Mouse (Mus musculus) cerebellum, adult 18-20 months (tissue): ENCODE results near the gene Tpd52l2.

Source experiments
- DNase-seq, 2 experiments: peaks; one replicate each; pipeline ENCODE4 v3.0.0; 2021

The Tpd52l2 gene

DNA sequence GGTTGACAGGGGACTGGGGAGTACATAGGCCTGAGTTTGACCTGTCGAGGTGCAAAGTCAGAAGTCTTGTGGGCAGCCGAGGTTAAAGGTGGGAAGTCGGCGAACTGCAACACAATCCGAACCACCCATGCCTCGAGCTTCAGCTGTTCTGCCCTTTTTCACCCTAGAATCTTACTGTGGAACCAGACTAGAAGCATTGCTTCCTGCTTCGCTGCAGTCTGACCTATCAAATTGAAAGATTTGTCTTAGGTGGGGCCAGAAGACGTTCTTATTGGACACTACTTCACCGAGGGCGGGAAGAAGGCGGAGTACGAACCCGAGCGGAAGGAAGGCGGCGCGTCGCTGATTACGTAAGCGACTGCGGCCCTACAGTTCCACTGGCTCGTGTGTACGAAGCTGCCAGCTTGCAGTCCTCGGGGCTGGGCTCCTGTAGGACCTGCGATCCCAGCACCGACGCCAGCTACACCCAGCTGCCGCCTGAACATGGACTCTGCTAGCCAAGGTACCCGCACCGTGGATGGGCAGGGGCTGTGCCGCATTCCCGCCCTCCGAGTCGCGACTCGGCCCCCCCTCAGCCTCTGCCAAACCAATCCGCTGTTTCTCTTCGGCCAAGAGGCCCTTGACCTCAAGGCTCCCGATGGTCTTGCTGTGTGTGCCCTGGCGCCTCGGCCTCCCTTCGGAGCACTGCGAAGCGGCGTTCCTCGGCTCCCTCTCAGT is at the start of gene Tpd52l2:
TSS of gene Tpd52l2 (plus strand) at position 312 of the 717 bp plus-strand sequence.
- DNase-seq: peak; percentile 90 to 95

DNA sequence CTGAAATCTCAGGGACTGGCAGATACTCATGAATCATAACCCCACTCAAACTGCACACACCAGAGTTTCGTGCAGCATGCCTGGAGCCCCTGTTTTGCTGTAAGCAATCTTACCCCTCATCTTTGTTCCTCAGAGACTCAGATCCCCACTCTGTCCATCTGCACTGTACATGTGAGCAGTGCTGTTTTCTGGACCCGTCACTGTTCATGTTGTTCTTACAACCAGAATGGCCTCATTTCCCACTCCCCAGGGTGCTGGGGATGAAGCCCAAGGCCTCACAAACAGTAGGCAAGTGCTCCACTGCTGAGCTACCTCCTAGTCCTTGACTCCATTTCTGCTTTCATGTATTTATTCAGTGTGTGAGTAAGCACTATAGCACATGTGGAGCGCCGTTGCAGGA is 44.8 kb upstream of the Tpd52l2 start:
- DNase-seq: peak; percentile 66 to 78

DNA sequence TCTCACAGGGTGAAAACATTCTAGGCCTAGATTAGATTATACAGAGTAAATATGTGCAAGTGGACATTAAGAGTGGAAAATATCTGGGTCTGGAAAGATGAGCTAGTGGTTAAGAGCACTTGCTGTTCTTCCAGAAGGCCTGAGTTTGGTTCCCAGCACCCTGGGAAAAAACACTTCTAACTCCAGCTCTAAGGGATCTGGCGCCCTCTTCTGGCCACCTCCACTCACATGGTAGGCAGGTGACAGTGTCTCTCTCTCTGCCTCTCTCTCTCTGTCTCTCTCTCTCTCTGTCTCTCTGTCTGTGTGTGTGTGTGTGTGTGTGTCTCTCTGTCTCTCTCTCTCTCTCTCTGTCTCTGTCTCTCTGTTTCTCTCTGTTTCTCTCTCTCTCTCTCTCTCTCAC is 43.7 kb upstream of the Tpd52l2 start:
- no peak for DNase-seq

DNA sequence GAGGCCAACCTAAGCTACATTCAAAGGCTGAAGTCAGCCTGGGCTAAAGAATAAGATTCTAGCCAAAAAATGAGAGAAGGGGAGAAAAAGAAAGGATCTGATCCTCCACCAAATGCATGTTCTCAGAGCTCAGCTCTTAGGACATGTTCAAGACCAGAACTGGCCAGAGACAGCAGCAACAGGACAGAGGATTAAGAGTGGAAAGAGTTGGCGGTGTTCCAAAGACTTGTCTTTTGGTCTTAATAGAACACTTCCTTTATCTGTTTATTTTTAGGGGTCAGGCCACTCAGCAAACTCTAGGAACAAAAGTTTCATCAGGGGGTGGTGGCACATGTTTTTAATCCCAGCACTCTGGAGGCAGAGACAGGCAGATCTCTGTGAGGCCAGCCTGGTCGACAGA is 41.0 kb upstream of the Tpd52l2 start:
- no peak for DNase-seq

DNA sequence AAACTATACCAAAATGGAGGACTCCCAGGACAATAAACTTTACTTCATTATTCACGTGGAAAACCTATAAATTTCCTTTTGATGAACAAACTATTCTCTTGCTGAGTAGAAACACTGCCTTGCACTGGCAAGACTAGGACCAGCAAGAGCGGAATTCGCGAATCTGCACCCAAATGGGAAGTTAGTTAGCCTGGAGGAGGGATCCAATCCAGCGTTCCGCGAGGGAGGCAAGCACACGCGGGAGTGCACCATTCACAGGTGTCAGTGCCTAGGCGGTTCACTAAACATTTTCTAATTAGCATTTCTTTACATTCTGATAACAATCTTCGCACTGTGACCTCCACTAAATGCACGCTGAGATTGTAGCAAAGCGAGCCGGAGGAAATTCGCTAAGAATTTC is 39.1 kb upstream of the Tpd52l2 start:
- DNase-seq: peak; percentile 43

DNA sequence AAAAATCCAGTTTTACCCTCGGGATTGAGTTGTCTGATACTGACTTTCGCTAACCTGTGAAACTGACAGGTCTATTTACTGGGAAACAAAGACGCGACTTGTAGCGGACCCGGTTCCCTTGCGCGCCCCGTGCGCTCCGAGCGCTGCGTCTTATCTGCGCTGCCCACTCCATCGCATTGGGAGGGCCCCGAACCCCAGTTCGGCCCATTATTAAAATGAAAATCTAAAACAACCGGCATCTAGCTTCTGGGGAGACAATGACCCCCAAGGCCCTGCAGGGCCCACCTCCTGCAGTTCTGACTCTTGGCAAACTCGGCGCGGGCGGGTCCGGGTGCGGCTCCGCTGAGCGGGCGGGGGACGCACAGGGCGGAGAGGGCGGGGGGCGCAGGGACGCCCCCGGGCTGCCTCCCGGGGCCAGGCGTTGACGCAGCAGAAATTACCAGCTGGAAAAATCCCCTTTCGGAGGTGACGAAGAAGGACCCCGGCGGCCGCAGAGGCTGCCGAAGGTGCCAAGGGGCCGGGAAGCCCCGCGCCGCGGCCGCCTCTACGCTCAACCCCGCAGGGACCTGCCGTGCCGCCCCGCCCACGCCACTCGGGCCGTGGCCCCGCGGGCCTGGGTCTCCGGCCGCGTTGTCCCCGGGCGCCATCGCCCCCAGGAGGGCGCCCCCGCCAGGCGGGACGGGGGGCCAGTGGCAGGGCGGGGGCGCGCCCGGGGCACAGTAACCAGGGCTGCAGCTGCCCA is 38.4 kb upstream of the Tpd52l2 start:
- peak; percentile 51 to 67 for DNase-seq

DNA sequence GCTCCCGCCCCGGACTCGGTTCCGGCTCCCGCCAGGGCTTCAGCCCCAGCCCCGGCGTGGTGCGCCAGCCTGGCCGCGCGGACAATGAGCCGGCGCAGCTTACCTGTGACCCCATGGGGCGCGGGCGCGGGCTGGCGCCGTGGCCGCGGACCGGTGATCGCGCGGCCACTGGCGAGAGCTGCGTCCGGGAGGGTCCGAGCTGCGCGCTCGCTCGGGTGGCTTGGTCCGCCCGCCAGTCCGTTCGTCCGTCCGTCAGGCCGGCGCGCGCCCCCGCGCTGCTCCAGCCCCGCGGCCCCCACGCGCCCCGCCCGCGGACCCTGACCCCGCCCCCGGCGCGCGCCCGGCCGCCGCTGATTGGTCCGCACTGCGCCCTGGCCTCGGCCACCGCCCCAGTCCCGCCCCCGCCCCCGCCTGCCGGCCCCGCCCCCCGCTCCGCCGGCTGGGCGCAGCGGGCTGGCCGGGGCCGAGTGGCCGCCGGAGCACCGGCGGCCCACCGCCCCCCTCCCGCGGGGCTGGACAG is 37.7 kb upstream of the Tpd52l2 start, which contains the start of gene Zbtb46:
TSS of gene Zbtb46 (minus strand) at position 274 of the 520 bp plus-strand sequence.
- peak; percentile 86 to 96 for DNase-seq

DNA sequence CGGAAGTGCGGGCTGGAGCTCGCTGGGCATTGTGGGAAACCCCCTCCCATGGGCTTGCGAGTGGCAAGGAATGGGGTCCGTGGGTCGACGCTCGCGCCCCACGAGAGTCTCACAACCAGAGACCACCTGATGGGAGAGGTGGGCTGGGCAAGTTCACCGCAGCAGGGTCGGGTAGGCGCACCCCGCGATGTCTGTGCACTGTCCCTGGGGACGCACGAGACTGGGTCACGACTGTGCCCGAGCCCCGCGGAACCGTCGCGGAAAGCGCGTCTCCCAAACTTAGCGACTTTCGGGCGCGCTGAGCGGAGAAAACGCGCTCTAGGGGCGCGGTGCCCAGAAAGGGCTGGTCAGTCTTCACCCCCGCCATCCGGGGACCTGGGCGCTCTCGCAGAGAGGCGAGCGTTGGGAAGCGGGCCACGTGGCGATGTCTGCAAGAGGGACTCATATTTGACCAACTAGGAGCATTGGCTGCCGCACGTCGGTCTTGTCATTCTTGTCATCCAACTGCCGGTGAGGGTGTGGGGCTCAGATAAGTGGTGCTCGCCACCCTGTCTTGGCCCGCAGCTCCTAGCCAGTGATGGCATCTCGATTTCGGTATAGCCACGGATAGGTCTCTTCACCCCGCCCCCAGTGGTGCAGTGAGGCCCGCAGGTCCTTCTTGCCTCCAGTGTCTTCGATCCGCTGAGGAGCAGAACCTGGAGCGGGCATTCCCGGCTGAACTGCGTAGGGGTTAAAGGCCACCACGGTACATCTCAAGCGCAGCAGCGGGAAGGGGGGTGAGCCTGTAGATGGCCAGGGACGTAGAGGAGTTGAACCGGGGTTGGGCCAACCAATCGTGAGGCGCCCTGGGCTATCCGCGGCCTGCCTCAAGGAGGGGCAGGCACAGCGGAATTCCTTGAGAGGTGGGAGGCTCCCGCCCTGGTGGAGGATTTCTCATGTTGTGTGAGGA is 37.0 kb upstream of the Tpd52l2 start:
- DNase-seq: peak; percentile 64 to 71

DNA sequence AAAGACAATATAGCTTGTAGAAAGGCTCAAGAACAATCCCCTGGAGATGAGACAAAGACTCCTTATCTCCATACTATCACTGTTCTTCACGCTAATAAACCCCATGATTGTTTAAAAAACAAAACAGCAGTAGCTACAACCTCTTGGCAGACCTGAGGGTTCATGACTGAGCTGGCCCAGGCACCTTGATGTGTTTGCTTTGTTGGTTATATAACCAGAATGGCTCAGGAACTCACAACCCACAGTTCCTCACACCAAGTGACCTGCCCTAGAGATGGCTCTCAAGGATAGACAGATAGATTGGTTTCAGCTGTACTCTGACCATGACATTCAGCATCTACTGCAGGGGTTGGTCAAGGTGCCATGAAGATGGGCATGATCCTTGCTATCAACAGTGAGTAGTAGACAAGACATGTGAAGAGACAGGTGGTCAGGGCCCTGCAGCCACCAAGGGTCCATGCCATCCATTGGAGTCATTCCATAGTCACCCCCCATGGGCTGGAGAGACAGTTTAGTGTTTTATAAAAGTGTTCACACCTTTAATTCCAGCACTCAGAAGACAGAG is 35.3 kb upstream of the Tpd52l2 start:
- peak in 1 of 2 experiments; percentile 42 for DNase-seq

DNA sequence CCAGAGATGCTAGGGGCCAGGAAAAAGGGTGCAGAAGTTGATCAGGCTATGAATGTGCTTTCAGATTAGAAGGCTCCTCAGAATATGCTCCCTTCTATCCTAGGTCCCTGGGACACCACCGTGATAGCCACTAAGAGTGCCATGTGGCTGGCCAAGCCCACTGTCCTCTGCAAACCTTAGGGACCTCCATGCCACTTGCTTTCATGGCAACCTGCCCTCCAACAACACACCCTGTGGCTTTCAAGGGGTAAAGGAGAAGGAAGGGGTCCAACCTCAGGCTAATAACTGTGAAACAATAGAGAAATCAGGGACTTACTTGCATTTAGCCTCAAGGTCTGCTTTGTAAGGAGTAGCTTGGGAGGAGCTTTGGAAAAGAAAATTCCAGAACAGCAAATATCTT is 34.3 kb upstream of the Tpd52l2 start:
- DNase-seq: peak; percentile 39 to 51

DNA sequence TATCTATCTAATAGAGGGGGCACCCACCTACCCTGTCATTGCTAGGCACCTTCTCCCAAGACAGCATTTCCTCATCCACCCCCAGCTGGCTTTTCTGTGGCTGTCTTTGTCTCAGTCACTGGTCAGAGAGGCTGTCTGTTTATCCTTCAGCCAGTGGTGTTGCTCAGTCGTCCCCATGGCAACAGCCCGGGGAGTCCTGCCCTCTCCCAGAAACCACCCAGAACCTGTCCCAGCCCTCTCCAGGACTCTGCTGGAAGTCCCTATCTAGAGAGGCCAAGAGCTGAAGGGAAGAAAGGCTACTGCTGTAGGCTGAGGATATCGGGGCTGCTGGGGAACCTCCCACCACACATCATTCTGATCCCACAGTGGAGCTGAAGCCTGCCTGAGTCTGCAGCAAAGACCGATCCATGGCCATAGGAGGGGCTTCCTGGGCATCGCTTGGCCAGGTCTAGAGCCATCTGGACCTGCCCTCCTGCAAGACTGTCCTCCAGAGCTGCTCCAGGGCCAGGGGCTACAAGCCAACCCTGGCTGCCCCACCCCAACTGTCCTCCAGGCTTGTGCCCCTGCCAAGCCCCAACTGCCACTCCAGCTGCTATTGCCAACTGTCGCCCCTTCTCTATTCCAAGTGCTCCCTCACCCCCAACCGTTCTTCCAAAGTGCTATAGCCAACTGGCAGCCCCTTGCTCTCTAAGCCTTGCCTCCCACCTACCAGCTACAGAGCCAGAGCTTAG is 33.8 kb upstream of the Tpd52l2 start:
- DNase-seq: peak; percentile 92 to 93

DNA sequence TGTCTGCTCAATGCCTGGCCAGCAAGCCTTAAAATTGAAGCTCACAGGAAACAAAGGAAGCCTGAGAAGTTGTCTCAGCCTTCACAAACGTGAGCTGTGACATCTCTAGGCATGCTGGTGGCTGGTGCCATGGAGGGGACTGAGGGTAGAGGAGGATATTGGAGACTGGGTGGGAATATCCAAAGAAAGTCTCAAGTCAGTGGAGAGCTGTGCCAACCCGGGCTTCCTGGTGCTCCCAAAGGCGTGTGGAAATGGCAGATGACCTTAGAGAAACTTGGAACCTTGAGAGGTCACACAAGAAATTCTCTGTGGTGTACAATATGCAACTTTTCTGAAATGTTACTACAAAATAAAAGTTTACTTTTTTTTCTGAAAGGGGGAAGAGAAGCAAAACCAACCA is 31.5 kb upstream of the Tpd52l2 start:
- no peak for DNase-seq

DNA sequence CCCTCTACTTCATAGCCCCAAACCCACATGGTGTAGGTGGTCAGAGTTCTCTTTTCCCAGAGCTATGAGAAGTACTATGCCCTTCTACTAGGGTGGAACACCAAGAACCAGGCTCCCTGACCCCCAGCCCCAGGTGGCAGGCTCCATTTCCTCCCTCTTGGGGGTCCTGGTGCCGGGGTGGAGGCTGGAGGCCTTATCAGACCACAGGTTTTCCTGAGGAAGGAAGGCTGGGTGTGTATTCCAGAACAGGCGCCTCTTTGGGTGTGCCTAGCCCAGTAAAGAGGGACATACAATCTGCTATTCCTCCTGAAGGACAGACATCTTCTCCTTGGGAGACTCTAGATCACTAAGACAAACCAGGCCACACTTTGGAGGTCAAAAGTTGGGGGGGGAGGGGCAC is 26.7 kb upstream of the Tpd52l2 start:
- DNase-seq: no peak

DNA sequence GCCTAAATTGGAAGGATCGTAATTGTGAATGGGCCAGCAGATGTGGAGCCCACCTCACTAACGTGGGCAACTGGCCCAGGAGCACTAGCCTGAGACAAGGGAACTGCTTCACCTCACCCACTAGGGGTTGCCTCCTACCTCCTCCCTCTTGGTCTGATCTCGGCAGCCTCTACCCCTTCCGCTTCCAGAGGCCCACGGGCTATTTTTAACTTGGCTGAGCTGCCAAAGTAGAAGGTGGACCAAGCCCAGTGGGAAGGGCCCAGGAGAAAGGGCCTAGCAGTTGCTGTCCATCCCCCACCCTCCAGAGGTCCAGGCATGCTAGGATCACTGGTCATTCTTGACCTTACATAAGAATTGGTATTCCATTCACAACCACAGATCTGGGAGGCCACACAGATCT is 25.7 kb upstream of the Tpd52l2 start:
- no peak for DNase-seq

DNA sequence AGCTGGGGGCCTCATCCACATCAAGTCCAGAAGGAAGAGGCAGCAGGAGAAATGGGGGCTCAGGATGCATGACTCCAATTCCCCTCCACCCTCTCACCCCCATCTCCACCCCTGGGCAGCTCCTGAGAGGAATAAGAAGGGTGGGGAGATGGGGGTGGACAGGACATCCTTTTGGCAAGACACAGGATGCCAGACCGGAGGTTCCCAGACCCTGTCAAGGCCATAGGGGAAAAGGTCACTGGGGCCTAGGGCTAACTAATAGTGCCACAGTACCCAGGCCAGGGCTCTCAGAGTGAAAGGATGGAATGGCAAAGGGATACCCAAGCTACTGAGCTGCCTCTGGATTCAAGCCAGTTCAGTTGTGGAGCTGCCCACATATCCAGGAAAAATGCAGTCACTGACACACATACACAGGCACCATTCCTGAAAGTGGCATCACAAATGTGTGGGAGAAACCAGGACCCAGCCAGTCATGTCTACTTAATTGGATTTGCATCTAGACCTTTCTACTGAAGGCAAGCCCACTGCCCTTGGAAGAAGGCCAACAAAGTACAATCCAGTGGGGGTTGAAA is 24.6 kb upstream of the Tpd52l2 start:
- DNase-seq: peak in 1 of 2 experiments; percentile 8

DNA sequence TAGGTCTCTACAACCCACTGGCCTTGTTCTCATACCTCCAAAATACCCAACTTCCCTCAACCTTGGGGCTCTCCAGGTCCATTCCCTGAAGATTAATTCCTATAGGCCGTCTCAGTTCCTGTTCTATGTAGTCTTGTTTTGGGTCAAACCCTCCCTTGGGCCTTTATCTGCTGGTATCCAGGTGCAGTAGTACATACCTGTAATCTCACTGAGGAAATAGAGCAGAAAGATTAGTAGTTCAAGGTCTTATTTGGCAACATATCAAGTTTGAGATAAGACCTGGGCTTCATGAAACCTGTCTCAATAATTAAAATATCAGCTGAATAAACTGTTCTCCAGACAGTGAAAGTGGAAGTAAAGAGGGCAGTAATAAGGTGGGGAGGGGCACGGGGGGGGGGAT is 13.8 kb upstream of the Tpd52l2 start:
- no peak for DNase-seq

DNA sequence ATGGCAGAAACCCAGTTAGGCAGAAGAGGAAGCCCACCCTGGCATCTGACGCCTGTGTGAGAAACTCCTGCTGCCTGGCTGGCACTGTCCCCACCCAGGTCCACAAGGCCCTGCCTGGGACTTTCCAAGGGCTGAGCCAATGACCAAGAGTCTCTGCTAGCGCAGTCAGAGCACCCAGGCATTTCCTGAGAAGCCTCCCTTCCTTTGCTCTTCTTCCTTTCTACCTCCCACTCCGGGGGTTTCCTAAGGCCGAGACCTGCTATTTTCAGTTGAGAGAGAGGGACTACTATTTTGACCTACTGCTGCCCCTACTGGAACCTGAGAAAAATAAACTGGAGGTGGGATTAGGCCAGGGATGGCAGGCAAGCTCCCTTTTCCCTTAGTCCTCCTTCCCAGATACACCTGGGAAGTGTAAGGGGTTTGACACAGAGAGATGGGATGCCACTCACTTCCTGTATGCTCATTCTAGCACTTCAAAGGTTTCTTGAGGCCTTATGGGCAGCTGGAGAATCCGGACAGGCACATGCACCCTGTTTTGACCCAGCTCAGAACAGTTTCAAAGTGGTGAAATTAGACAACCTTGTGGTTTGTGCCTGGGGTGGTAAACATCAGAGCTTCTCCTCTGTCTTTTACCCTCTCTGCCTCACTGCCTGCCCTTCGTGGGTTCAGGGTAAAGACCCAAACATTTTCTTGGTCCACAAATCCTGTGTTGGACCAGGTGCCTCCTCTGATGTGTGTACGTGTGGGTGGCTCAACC is 13.2 kb upstream of the Tpd52l2 start:
- DNase-seq: peak; percentile 42 to 63

DNA sequence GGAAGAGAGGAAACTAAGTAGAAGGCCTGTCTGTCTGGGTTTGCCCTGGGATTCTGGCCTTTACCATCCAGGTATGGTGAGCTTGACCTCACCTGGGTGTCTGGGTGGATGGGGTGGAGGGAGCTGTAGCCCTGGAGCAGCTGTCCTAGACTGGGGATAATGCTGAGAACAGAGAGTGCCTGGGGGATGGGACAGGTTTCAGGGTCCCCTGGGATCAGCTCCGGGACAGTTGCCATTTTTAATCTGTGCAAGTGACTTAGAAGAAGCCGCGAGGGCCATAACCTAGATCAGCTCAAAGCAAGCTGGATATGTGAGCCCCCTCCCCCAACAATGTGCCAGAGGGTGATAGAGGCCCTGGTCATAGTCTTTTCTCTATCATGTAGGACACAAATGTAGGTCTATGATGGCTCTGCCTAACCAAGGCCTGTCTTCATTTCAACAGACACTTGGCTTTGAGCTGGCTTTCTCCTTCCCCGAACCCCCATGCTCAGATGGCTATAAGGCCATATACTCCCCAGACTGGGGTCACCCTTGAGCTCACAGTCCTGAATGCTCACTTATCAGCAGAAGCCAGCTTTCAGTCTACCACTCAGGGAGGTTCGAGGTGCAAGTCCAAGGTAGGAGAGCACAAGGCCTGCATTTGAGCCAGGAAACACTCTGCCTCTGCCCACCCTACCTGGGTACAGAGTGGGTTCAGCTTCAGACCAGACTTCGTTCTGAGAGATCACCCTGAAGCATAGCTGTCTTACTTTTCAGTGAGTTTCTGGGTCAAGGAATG is 12.3 kb upstream of the Tpd52l2 start:
- DNase-seq: peak in 1 of 2 experiments; percentile 19

DNA sequence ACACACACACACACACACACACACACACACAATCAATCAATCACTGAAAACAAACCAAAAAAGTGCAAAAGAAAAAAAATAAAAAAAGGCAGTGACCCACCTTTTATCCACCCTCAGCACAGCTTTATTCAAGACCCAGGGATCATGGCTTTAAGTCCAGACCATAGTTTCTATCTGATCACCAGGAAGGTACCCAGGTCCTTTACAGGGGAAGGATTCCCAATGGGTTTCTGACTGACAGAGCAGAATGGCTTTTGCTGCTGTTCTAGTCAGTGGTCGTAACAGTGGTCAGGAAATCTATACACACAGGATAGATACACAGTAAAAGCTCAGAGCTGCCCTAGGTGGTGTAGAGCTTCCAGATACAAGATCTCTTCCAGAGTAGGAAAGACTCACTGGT is 11.2 kb upstream of the Tpd52l2 start:
- no peak for DNase-seq
